Mouse (Mus musculus) spleen, adult 18-20 months (tissue): ENCODE data around the gene Syngap1.

Experiments
- DNase-seq, 2 experiments: peaks; one replicate each; pipeline ENCODE4 v3.0.0; 2022; ENCODE audit warnings: mixed read lengths in 2 of 2

The Syngap1 gene

DNA sequence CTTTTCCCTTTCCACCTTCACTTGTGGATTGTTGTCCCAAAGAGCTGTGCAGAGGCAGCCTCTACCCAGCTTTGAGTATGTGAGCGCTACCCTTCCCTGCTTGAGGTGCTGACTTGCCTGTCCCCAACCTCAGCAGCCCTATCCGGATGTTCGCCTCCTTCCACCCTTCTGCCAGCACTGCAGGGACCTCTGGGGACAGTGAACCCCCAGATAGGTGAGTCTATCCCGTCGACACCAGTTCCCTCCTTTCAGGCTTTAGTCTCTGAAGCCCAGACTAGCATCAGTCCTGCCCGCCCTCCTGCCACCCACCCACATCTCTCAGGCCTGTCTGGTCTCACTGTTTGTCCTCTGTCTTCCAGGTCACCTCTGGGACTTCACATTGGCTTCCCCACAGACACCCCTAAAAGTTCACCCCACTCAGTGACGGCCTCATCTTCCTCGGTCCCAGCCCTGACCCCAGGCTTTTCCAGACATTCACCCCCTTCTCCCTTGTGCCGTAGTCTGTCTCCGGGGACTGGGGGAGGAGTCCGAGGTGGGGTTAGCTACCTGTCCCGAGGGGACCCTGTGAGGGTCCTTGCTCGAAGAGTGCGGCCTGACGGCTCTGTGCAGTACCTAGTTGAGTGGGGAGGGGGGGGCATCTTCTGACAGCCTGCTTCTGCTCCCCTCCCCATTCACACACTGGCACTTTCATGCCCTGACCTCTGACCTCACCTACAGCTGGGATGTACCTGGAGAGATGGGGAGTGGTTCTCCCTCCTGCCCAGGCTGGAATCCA, 3.9 kb upstream of the Syngap1 start:
- DNase-seq: no peak

DNA sequence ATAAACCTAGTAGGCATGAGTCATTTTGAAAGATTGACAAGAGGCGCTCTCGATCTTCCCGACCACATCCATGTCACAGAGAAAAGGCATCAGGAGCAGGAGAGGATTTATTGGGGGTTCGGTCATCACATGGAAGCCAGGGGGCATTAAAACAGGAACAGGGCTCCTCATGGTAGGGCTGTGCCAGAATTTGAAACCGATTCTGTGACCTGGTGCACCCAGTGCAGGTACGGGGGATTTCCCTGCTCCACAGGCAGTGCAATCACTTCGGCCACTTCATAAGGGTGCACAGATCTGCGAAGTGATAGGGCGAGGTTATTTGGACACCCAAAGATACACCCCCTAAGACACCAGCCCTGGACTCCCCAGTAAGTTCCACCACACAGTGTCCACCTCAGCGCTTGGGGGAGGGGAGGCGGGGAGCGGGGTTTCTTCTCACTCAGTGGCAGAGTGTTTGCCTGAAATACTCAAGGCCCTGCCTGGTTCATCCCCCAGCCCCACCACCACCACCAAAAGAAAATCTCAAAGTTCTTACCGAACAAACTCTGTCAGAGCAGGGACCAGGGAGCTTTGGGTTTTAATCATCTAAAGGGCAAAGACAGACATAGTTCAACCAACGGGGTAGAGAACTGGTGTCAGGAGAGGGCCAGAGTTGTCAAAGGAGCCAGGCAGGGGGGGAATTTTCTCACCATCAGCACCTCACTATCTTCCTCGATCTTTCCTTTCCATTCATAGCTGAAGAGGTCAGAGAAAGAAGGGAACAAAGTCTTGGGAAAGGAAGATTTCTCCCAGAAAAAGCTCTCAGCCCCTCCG, 3.0 kb upstream of the Syngap1 start:
- no peak for DNase-seq

DNA sequence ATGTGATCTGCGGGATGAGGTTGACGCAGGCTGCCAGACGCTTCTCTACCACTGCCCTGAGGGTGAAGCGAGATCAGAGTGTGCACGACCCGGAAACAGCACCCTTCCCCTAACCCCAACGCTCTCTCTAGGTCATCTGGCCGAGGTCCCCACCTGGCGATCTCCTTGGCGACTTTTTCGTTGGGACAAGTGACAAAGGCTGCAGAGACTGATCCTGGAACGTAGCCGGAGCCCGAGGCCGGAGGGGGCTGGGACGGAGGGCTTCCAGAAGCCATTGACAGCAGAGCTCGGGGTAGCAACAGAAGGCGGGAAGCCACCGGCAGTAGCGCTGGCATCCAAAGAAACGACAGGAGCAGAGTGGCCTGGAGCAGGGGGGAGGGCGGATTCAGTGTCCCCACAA, 2.3 kb upstream of the Syngap1 start:
- DNase-seq: peak in 1 of 2 experiments; percentile 33

DNA sequence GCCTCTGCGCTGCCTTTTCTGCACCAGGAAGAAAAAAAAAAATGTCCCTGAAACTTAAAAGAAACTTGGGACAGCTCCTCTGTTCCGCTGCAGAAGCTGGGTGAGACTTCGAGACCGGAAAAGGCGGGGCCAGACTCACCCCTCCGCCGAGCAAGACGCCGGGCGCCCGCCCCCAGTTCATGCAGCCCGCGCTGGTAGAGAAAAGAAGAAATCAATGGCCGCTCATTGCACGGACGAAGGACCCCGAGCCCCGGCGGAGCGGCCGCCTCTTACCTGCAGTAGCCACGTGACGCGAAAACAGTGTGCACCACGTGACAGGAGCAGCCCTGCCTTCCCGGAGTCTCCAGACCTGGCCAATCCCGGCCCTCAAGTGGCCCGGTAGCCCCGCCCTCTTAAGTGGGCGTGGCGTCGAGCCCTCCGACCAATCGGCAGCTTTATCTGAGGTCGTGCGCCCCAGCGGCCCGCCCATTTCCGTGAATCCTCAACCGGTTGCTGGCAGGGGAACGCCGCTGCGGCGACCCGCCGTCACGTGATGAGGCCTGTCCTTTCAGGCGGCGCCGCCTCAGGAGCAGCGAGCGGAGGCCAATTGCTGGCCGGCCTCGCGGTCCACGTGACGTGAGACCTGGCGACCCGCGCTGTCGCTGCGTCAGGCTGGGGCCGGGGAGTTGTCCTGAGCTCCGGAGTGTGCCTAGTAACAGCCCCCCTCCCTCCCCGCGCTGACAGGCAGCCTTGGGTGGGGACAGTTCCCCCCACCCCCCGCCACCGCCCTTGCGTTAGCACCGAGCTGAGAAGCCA, 1.7 kb upstream of the Syngap1 start, which contains the start of gene Cuta:
TSS of gene Cuta (minus strand) at position 392 of the 795 bp plus-strand sequence.
- DNase-seq: peak; percentile 99 to 100

- no peak for DNase-seq
Observed at GRCm38 (mm10) chr17:26939973-26940300, 1.1 kb upstream of the Syngap1 start.

DNA sequence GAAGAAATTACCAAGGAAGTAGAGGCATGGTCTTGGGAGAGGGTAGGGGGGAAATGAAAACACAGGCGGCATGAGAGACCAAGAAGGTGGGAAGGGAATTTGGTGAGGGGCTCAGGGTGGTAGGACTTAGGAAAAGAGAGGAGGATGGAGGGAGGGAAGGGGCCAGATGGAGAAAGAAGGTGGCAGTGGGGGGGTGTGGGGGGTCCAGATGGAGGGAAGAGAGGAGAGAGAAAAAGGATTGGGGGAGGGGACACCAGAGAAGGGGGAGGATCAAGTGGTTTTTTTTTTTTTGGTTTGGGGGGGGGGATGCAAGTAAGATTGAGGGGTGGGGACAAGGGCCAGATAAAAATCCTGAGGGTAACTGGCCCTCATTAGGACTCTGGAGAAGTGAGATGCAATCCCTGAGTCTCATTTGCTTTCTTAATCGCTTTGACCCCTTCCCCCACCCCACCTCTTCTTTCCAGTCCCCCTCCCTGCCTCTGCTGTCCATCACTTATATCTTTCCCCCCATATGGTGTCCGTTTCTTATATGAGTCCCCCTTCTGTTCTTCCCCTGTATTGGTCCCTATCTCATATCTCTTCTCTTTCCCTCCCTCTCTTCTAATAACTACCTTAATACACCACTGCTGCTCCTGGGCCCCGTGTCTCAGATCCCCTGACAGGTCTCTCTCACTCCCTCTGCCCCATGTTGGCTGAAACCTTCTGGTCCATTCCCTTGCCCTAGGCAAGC, 953 bp downstream of the Syngap1 start:
- DNase-seq: no peak

DNA sequence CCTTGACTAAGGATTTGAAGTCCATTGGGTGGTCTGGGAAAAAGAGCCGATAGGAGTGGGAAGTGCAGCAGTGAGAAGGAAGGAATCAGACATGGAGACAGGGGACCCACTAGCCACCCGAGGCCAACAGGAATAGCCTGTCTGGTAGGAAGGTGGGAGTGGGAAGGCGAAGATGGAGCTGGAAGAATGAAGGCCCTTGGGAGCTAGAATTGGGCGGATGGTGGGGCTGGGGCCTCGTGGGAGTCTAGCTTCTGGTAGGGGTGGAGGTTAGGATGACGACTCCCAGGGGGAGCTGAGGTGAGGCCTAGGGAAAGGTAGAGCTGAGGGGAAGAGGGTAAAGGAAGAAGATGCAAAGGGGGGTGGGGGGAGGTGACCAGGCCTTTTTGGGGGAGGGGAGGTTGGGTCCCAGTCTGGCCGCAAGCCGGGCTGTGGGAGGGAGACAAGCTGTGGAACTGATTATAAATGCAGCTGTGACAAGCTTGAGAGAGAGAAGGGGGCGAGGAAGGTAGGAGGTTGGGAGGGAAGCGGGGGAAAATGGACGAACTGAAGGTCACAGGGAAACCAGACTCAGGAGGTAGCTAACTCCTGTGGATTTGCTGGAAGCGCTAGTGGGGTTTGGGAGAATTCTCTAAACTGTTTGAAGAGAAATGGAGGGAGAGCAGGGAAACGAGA, 4.9 kb downstream of the Syngap1 start:
- no peak for DNase-seq

DNA sequence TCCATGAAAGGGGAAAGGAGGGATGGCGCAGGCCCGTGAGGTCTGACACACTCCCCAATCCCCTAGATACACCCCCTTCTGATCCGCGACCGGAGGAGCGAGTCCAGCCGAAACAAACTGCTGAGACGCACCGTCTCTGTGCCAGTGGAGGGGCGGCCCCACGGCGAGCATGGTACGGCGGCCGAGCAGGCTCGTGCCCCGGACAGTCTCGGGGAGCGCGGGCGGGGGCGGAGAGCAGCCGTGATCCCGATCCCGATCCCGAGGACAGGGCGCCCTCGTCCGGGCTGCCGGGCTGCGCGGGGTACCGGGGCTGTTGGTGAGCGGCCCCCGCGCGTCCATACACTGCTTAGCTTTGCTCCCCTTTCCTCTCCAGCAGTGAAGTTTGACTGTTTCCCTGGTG, 5.5 kb downstream of the Syngap1 start:
- peak; percentile 19 to 46 for DNase-seq

DNA sequence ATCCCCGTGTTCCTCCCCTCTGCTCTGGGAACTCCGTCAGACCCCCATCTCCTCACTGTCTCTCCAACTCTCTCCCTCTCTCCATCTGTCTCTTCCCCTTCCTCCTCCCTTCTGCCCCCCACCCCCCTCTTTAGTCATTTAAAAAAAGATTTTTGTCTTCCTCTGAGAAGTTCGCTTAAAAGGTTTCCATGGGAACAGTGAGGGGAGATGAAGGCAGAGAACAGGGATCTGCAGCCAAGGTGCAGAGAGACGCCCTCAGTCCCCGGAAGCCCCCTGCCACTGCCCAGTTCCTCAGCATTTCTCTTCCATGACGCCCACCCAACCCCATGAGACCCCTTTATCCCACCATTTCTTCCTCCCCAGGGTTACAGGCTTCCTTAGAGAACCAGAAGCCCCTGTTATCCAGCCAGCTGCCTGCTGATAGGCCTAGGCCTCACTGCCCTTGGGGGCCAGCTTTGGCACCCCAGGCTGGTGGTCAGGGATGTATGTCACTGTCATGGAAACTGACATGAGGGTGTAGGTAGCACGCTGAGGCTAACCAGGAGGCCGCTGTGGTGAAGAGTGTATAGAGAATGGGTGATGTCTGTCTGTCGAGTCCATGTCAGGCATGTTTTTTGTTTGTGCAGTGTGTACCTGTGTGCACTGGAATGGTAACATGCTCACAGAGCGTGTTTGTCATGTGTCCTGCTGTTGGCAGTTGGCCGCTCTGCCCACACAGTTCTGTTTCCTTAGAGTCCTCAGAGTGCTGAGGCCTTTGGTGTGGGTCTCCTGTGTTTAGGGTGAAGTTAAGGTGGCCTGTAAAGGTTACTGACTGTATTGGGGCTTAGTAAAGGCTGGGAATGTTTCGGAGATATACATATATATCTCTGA, 6.4 kb downstream of the Syngap1 start:
- no peak for DNase-seq

GRCm38 (mm10) chr17:26948316-26949050, 7.4 kb downstream of the Syngap1 start:
- peak in 1 of 2 experiments; percentile 6 for DNase-seq

DNA sequence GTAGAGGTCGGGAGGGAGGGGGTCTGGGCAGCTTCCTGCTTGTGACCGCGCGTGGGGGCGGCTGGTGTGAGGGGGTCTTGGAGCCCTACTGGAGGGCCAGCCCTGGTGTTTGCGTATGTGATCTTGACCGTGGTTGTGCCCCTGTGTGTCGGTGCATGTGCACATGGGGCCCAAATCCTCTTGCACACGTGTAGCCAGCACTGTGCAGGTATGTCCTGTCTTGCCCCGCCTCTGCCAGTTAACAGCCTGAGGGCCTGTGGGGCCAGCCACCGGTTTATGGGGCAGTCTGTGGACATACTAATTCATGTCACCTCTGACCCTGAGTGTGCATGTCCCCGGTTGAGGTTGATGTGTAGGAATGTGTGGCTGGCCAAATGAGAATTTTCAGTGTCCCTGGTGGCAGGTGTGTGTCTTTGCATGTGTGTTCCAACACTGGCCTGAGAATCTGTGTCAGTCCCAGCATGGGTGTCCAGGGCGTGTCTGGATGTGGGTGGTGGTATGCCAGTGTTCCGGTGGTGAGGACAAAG, 8.1 kb downstream of the Syngap1 start:
- peak in 1 of 2 experiments; percentile 5 for DNase-seq

DNA sequence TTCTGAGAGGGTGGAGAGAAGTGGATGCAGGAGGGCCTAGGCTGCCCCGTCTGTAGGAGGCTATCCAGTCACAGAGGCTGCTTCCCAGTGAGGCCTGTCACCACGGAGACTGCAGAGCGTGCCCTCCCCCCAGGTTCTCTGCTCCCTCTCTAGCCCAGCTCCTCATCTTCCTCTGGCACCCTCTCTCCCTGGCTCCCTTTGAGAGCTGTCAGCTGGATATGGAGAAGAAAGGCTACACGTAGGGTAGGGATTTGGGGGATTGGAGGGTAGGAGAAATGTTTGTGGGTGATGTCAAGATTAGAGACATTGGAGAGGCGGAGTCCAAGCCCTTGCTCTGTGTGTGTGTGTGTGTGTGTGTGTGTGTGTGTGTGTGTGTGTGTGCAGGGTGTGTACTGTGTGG, 8.8 kb downstream of the Syngap1 start:
- no peak for DNase-seq

GRCm38 (mm10) chr17:26950560-26951288, 9.7 kb downstream of the Syngap1 start:
- DNase-seq: no peak

GRCm38 (mm10) chr17:26951406-26951805, 10.4 kb downstream of the Syngap1 start:
- peak; percentile 69 to 71 for DNase-seq

DNA sequence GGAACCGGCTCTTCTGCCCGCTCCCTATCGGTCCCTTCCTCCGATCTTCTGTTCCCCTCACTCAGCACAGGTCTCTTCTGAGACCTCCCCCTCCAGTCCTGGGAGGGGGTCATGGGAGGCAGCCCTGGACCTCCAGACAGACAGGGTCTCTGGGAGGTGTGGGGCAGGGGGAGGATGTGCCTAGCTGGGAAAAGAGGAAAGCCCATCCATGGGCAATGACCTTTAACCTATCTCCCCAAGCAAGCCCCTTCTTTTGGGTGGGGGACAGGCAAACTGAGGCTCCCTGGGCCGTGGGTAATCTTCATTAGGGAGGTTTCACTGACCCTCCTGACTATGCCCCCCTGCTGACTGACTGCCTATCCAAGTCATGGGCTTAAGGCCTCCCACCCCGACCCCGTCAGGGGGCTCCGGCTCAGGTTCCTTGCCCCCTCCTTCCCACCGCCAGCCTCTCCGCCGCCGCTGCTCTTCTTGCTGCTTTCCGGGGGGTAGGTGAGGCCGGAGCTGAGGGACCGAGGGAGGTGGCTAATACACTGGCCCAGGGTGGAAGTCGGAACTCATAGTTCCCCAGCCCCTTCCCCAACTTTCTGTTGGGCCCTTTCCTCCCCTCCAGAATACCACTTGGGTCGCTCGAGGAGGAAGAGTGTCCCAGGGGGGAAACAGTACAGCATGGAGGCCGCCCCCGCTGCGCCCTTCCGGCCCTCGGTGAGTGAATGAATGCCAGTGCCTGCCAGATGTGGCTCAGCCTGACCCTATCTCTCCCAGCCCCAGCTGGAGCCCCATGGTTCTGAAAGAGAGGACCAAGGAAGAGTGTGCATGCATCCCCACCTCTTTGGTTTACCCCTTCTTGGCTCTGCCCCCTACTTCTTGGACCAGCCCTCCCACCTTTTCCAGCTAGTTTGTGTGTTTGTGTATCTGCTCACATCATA, 11.2 kb downstream of the Syngap1 start:
- no peak for DNase-seq

- no peak for DNase-seq
Observed at GRCm38 (mm10) chr17:26953201-26953600, 12.1 kb downstream of the Syngap1 start.

- DNase-seq: no peak
Observed at GRCm38 (mm10) chr17:26953726-26954125, 12.7 kb downstream of the Syngap1 start.

DNA sequence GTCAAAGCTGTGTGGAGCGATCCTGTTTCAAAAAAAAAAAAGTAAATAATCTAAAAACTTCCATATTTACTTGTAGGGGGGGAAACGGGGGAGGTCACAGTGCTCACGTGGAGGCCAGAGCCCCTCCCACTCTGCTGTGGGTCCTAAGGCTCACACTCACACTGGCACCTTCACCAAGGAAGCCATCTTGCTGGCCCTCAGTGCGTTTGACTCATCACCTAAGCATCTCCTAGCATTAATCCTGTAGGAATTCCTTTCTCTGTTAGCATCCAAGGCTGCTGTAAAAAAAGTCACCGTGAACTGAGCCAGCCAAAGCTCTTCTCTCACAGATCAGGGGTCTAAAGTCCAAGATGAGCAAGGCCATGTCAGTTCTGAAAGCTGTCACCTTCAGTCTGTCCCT, 15.3 kb downstream of the Syngap1 start:
- no peak for DNase-seq
